Mouse (Mus musculus) urinary bladder, adult 2 months (tissue): ENCODE data around the gene Ube2d2b. TPM values are rescaled to one million over a fixed set of nuclear protein-coding genes. Genes with fewer than 3 reads are reported as not detected.
A peak's percentile ranks its signal among the peaks of the same experiment; 100 is the strongest.

Experiments
- DNase-seq: peaks from one replicate; pipeline ENCODE4 v3.0.0; 2022; ENCODE audit warnings: low spot score
- polyA plus RNA-seq: library from polyadenylated mRNA; depleted of rRNA; stranded (reverse); fragments of >200 nt; gene quantifications from 2 replicates; pipeline ENCODE4 v1.2.3, GENCODE M21; 2012; rRNA removed

Ube2d2b gene
- polyA plus RNA-seq, 1 experiment = not detected

DNA sequence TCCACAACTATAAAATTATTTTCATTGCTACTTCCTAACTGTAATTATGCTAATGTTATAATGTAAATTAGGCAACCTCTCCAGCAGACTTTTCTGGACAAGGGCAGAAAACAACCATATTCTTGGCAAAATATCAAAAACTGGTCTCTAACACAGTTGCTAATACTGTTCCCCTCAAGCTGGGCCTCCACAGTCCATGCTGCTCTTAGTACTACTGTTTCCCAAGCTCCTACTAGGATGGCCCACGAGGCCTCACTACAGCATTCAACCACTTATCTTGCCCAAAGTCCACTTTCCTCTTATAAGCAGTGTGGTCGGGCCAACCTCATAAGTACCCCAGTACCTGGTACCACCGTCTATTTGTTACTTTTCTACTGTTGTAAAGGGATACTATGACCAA, 24.7 kb downstream of the Ube2d2b start:
- DNase-seq = no peak

GRCm38 (mm10) chr5:107855546-107855945, 25.6 kb downstream of the Ube2d2b start:
- DNase-seq = no peak

DNA sequence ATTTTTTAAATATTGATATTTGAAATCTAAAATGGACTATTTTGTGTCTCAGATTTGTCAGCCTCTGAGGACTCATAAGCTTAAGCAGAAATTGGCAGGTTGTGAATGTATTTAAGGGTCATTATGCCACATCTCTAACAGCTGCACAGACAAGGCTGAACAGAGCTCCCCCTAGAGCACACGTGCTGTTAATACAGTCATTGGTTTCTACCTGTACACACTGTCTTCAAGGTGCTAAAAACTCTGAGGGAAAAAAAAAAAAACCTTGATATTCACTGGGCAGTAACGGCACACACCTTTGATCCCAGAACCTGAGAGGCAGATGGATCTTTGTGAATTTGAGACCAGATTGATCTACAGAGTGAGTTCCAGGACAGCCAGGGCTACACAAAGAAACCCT, 29.1 kb downstream of the Ube2d2b start:
- DNase-seq = no peak

- no peak for DNase-seq
These were observed 34.1 kb downstream of the Ube2d2b start for GRCm38 (mm10) chr5:107863971-107864370.

DNA sequence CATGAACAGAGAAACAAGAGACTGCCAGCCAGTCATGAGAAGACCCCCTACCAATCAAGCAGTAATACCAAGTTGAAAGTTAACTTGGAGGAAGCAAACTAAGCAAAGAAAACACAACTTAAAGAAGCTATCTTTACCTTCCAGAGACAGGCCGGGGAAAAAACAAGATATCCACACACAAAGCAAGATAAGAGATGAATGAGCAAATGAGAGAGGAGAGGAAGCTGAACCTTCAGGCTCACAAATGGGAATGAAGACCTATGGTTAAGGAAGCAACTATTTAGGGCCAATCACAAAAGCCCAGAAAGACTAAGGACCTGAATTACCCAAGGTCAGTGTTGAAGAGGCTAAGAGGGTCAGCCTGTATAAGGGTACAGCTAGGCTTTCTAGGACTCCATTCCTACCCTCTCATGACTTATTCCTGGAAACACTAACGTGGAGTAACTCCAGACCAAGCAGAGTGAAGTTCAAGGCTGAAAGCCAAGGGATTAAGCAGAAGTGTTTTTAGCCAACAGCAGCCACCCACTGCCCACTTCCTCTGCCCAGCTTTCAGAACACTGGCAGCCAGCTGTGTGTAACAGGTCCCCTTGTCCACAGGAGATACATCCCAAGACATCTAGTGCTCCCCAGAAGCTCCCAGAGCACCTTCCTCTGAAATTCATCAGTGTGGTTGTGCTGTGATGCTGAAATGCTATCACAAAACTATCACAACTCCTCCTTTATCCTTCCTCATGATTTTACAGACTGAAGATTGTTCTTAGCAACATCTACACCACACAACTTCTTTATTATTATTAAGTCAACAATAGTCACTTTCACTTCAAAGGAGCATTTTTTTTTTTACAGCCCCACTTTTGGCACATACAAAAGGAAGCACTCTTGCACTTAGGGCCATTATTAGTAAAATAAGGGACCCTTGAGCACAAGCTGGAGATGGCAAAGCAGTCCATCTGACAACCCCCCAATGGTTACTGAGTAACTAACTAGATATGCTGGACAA, 36.5 kb downstream of the Ube2d2b start:
- no peak for DNase-seq

GRCm38 (mm10) chr5:107867970-107868904, 38.3 kb downstream of the Ube2d2b start:
- peak; percentile 53 for DNase-seq

- peak; percentile 88 for DNase-seq
These were observed 39.1 kb downstream of the Ube2d2b start for GRCm38 (mm10) chr5:107868905-107869424.

DNA sequence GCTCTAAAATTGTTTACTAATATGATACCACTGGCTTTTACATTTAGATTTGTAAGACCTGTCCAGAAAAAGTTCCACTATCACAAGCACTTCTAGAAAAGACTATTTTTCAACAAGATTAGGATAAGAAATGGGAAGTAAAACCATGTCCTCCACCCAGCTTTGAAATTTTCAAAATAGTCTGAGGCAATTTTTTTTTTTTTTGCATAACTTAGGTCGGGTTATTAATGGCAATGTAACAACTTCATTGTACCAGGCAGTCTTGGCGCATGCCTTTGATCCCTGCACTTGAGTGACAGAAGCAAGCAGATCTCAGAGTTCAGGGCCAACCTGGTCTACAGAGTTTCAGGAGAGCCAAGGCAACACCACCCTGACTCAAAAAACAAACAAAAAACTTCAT, 39.8 kb downstream of the Ube2d2b start:
- DNase-seq = no peak

- no peak for DNase-seq
These were observed 43.4 kb downstream of the Ube2d2b start for GRCm38 (mm10) chr5:107873330-107873729.

- no peak for DNase-seq
These were observed 44.0 kb downstream of the Ube2d2b start for GRCm38 (mm10) chr5:107873886-107874302.

GRCm38 (mm10) chr5:107874561-107875260, 44.8 kb downstream of the Ube2d2b start, which contains the start of gene Evi5:
Gene Evi5, minus strand, starts transcription at chr5:107875107.
- no peak for DNase-seq

DNA sequence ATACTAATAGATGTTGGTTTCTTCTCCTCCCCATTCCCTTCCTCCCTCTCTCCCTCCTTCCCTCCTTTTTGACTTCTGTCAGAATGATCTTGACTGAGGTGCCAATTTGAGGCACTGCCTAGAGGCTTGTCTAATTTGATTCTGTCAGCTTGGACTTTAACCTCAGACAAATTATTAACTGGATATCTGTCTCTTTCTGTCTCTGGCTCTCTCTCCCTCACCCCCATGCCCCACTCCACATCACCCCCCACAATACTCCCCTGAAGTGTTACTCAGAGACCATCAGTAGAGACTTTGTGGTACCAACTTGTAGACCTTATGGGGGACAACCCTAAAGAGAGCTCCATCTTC, 45.3 kb downstream of the Ube2d2b start:
- DNase-seq = no peak

- no peak for DNase-seq
These were observed 47.2 kb downstream of the Ube2d2b start for GRCm38 (mm10) chr5:107877053-107877452.

DNA sequence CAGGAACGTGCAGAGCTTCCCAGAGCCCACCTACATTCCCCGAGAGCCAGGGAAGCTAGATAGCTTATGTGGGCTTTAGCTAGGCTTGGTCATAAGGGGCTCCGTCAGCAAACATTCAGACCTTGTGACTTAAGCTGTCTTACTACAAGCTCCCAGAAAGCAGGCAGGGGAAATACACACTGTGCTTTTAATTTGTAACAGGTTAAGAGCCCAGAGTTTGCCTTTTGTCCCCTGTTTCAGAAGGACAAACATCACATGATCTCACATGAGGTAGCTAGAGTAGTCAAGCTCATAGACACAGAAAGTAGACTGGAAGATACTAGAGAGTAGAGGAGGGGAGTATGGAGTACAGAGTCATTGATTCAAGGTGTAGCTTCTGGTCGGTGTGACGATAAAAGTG, 50.8 kb downstream of the Ube2d2b start:
- no peak for DNase-seq

Other genes starting within 250 kb of the Ube2d2b start
- gene Rpap2, start 232.7 kb upstream of the Ube2d2b start, polyA plus RNA-seq = 13.5 and 15.1 TPM in 2 replicates
- gene Glmn, start 232.2 kb upstream of the Ube2d2b start, polyA plus RNA-seq = 6.5 and 8.0 TPM in 2 replicates
- gene Gfi1, start 104.1 kb upstream of the Ube2d2b start, polyA plus RNA-seq = 0.46 and 0.52 TPM in 2 replicates
- 22.4 and 25.8 TPM in 2 replicates for gene Evi5, start 45.0 kb downstream of the Ube2d2b start, polyA plus RNA-seq
- gene Rpl5, start 70.4 kb downstream of the Ube2d2b start, polyA plus RNA-seq = 155 and 183 TPM in 2 replicates
- 16.6 and 17.4 TPM in 2 replicates for gene Fam69a, start 157.0 kb downstream of the Ube2d2b start, polyA plus RNA-seq
- gene Mtf2, start 235.6 kb downstream of the Ube2d2b start, polyA plus RNA-seq = 14.8 and 16.8 TPM in 2 replicates